Mouse (Mus musculus) liver, adult 2 months (tissue): ENCODE results near the gene Chrd. TPM values are rescaled to one million over a fixed set of nuclear protein-coding genes. Genes with fewer than 3 reads are reported as not detected.

ENCODE experiments used
- DNase-seq: peaks from one replicate; pipeline ENCODE4 v3.0.0-alpha.2; 2011; ENCODE audit warnings: low read depth, low spot score; ENCODE audit errors: extremely low read depth
- H3K27ac ChIP-seq: fragments of 200-500 bp; replicated peaks from 2 replicates; pipeline ENCODE4 v1.5.1; 2012; ENCODE audit warnings: low read depth, mild to moderate bottlenecking, control low read depth, inconsistent platforms, low read length; ENCODE audit not compliant: insufficient read depth
- H3K27me3 ChIP-seq: fragments of 200-500 bp; 2 replicates; pipeline ENCODE4 v1.6.1; 2012; ENCODE audit warnings: mild to moderate bottlenecking, moderate library complexity, low read length, inconsistent platforms; ENCODE audit not compliant: control insufficient read depth, insufficient read depth
- H3K36me3 ChIP-seq: fragments of 200-500 bp; 2 replicates; pipeline ENCODE4 v1.6.1; 2012; ENCODE audit warnings: low read length, inconsistent platforms; ENCODE audit not compliant: control insufficient read depth, insufficient read depth
- H3K4me1 ChIP-seq: fragments of 200-500 bp; 2 replicates; pipeline ENCODE4 v1.6.1; 2011; ENCODE audit warnings: low read length; ENCODE audit not compliant: control insufficient read depth, insufficient read depth
- H3K4me3 ChIP-seq: fragments of 200-500 bp; 2 replicates; pipeline ENCODE4 v1.5.1; 2011; ENCODE audit warnings: low read depth, mild to moderate bottlenecking, control low read depth, low read length, moderate library complexity; ENCODE audit not compliant: insufficient read depth
- H3K79me2 ChIP-seq: fragments of 200-500 bp; 2 replicates; pipeline ENCODE4 v1.6.1; 2012; ENCODE audit warnings: inconsistent platforms, mild to moderate bottlenecking, low read length, moderate library complexity; ENCODE audit not compliant: control insufficient read depth, insufficient read depth
- H3K9ac ChIP-seq: fragments of 200-500 bp; 2 replicates; pipeline ENCODE4 v1.6.1; 2012; ENCODE audit warnings: low read depth, mild to moderate bottlenecking, control low read depth, inconsistent platforms, low read length
- CTCF ChIP-seq: fragments of 200-500 bp; IDR thresholded peaks from 2 replicates; pipeline ENCODE4 v1.5.1; 2011; ENCODE audit warnings: low read depth, low read length, control low read depth
- POLR2A ChIP-seq: fragments of 200-500 bp; IDR thresholded peaks from 2 replicates; pipeline ENCODE4 v1.6.1; 2011; ENCODE audit warnings: low read length, control low read depth; ENCODE audit not compliant: insufficient read depth; ENCODE audit errors: extremely low read depth
- WGBS: fragments of 180-500 bp; shearing (Covaris S2); methylation state at CpG from one replicate; pipeline ENCODE4 v1.1.7; 2018; 5-methylcytosine and 5-hydroxymethylcytosine counted together
- polyA plus RNA-seq: library from polyadenylated mRNA; depleted of rRNA; stranded (reverse); fragments of >200 nt; gene quantifications from 2 replicates; pipeline ENCODE4 v1.2.3, GENCODE M21; 2012; rRNA removed
- total RNA-seq: library from RNA; depleted of rRNA; stranded (reverse); fragments of >200 nt; gene quantifications from 2 replicates; pipeline ENCODE4 v1.2.3, GENCODE M21; 2014; rRNA removed

The Chrd gene
- 3.0 and 3.4 TPM in 2 replicates for total RNA-seq
- 9.9 and 14.1 TPM in 2 replicates for polyA plus RNA-seq

GRCm38 (mm10) chr16:20732925-20733730 is at the start of gene Chrd:
TSS of gene Chrd (plus strand) at chr16:20733127.
- no peaks in the 10 kb centered on the region; the same call in 1 of the 2 replicates for H3K79me2 ChIP-seq
- TF ChIP-seq POLR2A (0 out of 2 replicates have a peak, but pooled peaks have one; percentile 3), CTCF (no peak)
- under 1% methylated on average over 69 of the region's 70 CpGs for WGBS
- no peak for DNase-seq
- peak within 1 kb of the TSS; percentile 65 for H3K27ac ChIP-seq
- H3K4me1 ChIP-seq, result peaks cover 5% of the 10 kb centered on the region
- H3K27me3 ChIP-seq, result no peaks in the 10 kb centered on the region
- H3K4me3 ChIP-seq, result peak within 1 kb of the TSS; percentile 82
- peaks cover 5% of the 10 kb centered on the region; the same call in 1 of the 2 replicates for H3K36me3 ChIP-seq
- H3K9ac ChIP-seq, result peak within 1 kb of the TSS; percentile 91

DNA sequence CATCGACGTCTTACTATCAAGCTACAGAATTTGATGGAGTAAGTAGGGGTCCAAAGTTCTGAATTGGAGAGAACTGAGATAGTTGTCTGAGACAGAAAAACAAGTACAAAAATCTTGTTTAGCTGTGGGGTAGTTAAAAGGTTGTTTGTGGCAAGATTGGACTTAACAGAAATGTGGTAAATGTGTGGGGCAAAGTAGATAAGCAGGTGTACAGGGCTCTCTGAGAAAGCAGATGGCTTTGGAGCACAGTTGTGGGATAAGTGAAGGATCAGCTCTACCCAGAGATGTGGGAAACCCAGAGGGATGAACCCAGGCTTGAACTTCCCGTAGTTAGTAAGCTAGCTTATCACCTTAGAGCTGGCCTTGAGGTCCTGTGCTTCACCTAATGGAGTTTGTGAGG is 42.2 kb upstream of the Chrd start:
- Histone ChIP-seq H3K36me3 (peaks cover 55% of the 10 kb centered on the region), H3K79me2 (no peaks in the 10 kb centered on the region), H3K27ac (no peak overlapping the region), H3K4me3 (no peak overlapping the region), H3K27me3 (no peaks in the 10 kb centered on the region), H3K9ac (no peak overlapping the region), H3K4me1 (no peaks in the 10 kb centered on the region)
- no peak for TF ChIP-seq POLR2A
- no peak for TF ChIP-seq CTCF
- WGBS, result 77% methylated on average over 3 of the region's 3 CpGs
- no peak for DNase-seq

DNA sequence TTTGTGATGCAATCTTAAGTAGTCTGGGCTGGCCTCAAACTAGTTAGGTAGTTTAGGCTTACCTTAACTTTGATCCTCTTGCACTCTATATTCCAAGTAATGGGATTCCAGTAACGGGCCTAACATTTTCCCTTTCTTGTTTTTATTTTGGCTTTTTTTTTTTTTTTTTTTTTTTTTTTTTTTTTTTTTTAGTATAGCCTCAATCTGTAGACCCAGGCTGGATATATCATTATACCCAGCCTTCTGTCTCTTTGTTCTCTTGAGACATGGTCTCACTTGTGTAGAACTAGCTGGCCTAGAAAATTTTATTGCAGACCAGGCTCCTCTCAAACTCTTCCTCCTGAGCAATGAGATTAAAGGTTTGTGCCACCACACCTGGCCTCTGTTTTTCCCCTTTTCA is 41.3 kb upstream of the Chrd start:
- no peak for TF ChIP-seq POLR2A
- peaks cover 47% of the 10 kb centered on the region for H3K36me3 ChIP-seq
- no peak for DNase-seq
- no peak overlapping the region for H3K9ac ChIP-seq
- no peaks in the 10 kb centered on the region for H3K27me3 ChIP-seq
- H3K79me2 ChIP-seq, result no peaks in the 10 kb centered on the region
- H3K4me1 ChIP-seq, result peaks cover 4% of the 10 kb centered on the region; the same call in 1 of the 2 replicates
- H3K4me3 ChIP-seq, result no peak overlapping the region
- H3K27ac ChIP-seq, result no peak overlapping the region
- whole genome bisulfite sequencing, result 69% methylated on average over 1 of the region's 1 CpGs

- Histone ChIP-seq H3K36me3 (peaks cover 39% of the 10 kb centered on the region), H3K27ac (no peak overlapping the region), H3K9ac (no peak overlapping the region), H3K27me3 (no peaks in the 10 kb centered on the region), H3K4me3 (no peak overlapping the region), H3K79me2 (no peaks in the 10 kb centered on the region), H3K4me1 (peaks cover 4% of the 10 kb centered on the region; the same call in 1 of the 2 replicates)
- DNase-seq, result no peak
- TF ChIP-seq POLR2A (no peak), CTCF (no peak)
- WGBS, result 75% methylated on average over 16 of the region's 16 CpGs
Measured at GRCm38 (mm10) chr16:20692241-20692965, 40.5 kb upstream of the Chrd start.

DNA sequence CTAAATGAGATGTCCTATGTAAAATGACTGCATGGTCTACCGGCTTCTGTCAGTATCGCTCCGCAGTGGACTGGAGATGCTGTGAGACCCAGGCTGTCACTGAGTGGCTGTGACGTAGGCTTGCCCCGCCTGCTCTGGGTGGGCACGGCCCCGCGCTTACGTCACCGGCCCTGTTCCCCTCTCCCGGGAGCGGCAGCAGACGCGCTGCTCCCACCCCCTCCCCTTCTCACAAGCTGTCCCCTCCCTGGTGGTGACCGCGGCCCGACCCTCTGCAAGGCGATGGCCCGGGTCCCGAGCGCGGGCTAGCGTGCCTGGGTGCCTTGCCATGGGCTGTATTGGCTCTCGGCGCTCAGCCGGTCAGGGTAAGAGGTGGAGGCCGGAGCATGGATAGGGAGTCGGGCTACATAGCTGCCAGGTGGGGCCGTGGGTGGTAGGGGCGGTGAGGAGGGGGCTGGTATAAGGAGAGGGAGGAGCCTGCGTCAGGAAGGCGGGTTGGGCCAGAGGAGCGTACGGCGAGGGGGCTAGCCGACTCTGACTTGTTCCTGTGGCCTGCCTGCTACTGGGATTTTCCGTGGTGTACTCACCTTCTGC is 39.7 kb upstream of the Chrd start, which contains the start of gene Fam131a:
TSS of gene Fam131a (plus strand) at position 131 of the 591 bp plus-strand sequence.
- WGBS, result 6% methylated on average over 37 of the region's 37 CpGs
- Histone ChIP-seq H3K4me1 (peaks cover 4% of the 10 kb centered on the region; the same call in 1 of the 2 replicates), H3K4me3 (peak within 1 kb of the TSS; percentile 71), H3K27ac (no peak within 1 kb of the TSS), H3K79me2 (no peaks in the 10 kb centered on the region), H3K36me3 (peaks cover 31% of the 10 kb centered on the region), H3K9ac (peak within 1 kb of the TSS; percentile 82), H3K27me3 (no peaks in the 10 kb centered on the region)
- TF ChIP-seq POLR2A, result no peak
- TF ChIP-seq CTCF, result no peak
- peak; percentile 41 for DNase-seq
